In genomic region chr5:24540387-24541143, GRCm38 (mm10) we compare ENCODE assay signal across 9 mouse cellular contexts. TPM values are rescaled to one million over a fixed set of nuclear protein-coding genes. Genes with fewer than 3 reads are reported as not detected.
A peak's percentile ranks its signal among the peaks of the same experiment; 100 is the strongest.
DNase-seq lines count a peak whose midpoint lies in the region; ATAC-seq lines count a peak whose summit lies in the region.
"Had no signal": no experiment of that assay in that cellular context is flagged by ENCODE, and none has a peak within 500 bp of the region (broad histone marks: within the 10 kb centered on the region; RNA-seq: fewer than 3 reads in every experiment).

Asb10 (minus strand) TSS chr5:24540978.

- peak within 1 kb of the TSS; percentile 23 for H3K4me3 ChIP-seq in kidney, embryonic 14.5 days (ENCODE audit: low read length)
- no peak within 1 kb of the TSS for H3K4me3 ChIP-seq in liver, embryonic 16.5 days (ENCODE audit: low read depth, low read length)
- peak within 1 kb of the TSS; percentile 14; the same call in 1 of the 2 replicates for H3K4me3 ChIP-seq in stomach, embryonic 15.5 days (replicated peaks)

- no peaks in the 10 kb centered on the region for H3K9me3 ChIP-seq in kidney, embryonic 14.5 days (ENCODE audit: control insufficient read depth, low read length)
- H3K9me3 ChIP-seq in liver, embryonic 16.5 days (replicated peaks; ENCODE audit: control insufficient read depth, low read length): no peaks in the 10 kb centered on the region
- no peaks in the 10 kb centered on the region for H3K9me3 ChIP-seq in stomach, embryonic 15.5 days

- H3K4me1 ChIP-seq in kidney, embryonic 14.5 days (ENCODE audit: control insufficient read depth, insufficient read depth, low read length): peaks cover 11% of the 10 kb centered on the region
- H3K4me1 ChIP-seq in liver, embryonic 16.5 days (ENCODE audit: control insufficient read depth, low read depth, low read length): no peaks in the 10 kb centered on the region; the same call in 1 of the 2 replicates
- peaks cover 13% of the 10 kb centered on the region for H3K4me1 ChIP-seq in stomach, embryonic 15.5 days

- H3K4me2 ChIP-seq in kidney, embryonic 14.5 days (replicated peaks; ENCODE audit: low read depth, low read length): peak within 1 kb of the TSS; percentile 38
- no peak within 1 kb of the TSS for H3K4me2 ChIP-seq in liver, embryonic 16.5 days (ENCODE audit: low read depth, low read length)
- peak within 1 kb of the TSS; percentile 48 for H3K4me2 ChIP-seq in stomach, embryonic 15.5 days

- 21% methylated on average over 14 of the region's 14 CpGs for WGBS in kidney, embryonic 14.5 days
- WGBS in liver, embryonic 16.5 days (ENCODE audit: insufficient replicate concordance): 9% methylated on average over 14 of the region's 14 CpGs
- WGBS in stomach, embryonic 15.5 days: 17% methylated on average over 14 of the region's 14 CpGs

- ATAC-seq in cerebellum, adult (ENCODE audit: insufficient number of reproducible peaks, low FRiP score, low TSS enrichment): no peak
- ATAC-seq in kidney, embryonic 14.5 days (ENCODE audit: low FRiP score, low TSS enrichment): peak; percentile 74
- peak; percentile 16; the same call in 1 of the 2 replicates for ATAC-seq in liver, embryonic 16.5 days (ENCODE audit: low read depth)
- peak; percentile 69; the same call in 1 of the 2 replicates for ATAC-seq in stomach, embryonic 15.5 days (ENCODE audit: insufficient read depth, low FRiP score, low read depth)

- no peak within 1 kb of the TSS for H3K9ac ChIP-seq in kidney, embryonic 14.5 days (ENCODE audit: low read depth, low read length)
- no peak within 1 kb of the TSS for H3K9ac ChIP-seq in liver, embryonic 16.5 days (ENCODE audit: low read depth, low read length)
- H3K9ac ChIP-seq in stomach, embryonic 15.5 days: no peak within 1 kb of the TSS

- DNase-seq in cerebellum, postnatal 10 days: peak; percentile 53 to 54
- peak; percentile 46 for DNase-seq in NIH3T3 (ENCODE audit: low read depth)
- peak; percentile 87 to 88 for DNase-seq in heart, adult 18-20 months
- DNase-seq in retina, embryonic 14.5 days (ENCODE audit: low spot score): no peak

- H3K27me3 ChIP-seq in kidney, embryonic 14.5 days (ENCODE audit: control insufficient read depth, insufficient read depth, low read length): no peaks in the 10 kb centered on the region
- peaks cover 7% of the 10 kb centered on the region for H3K27me3 ChIP-seq in liver, embryonic 16.5 days (ENCODE audit: control insufficient read depth, insufficient read depth, low read depth, low read length)
- H3K27me3 ChIP-seq in stomach, embryonic 15.5 days (replicated peaks): no peaks in the 10 kb centered on the region

- no peaks in the 10 kb centered on the region for H3K36me3 ChIP-seq in kidney, embryonic 14.5 days (ENCODE audit: control insufficient read depth, insufficient read depth, low read length)
- H3K36me3 ChIP-seq in liver, embryonic 16.5 days (ENCODE audit: control insufficient read depth, insufficient read depth): no peaks in the 10 kb centered on the region
- no peaks in the 10 kb centered on the region for H3K36me3 ChIP-seq in stomach, embryonic 15.5 days

- no peak within 1 kb of the TSS for H3K27ac ChIP-seq in kidney, embryonic 14.5 days (ENCODE audit: low read depth, low read length)
- no peak within 1 kb of the TSS for H3K27ac ChIP-seq in liver, embryonic 16.5 days (ENCODE audit: low read length)
- 0 out of 2 replicates have a peak within 1 kb of the TSS, but pooled peaks have one; percentile 11 for H3K27ac ChIP-seq in stomach, embryonic 15.5 days

RNA-seq across cellular contexts. Expression of gene Asb10, which starts in this region (rescaled TPM):
- 10 to 100 TPM; 83.7 to 90.6 TPM for total RNA-seq in heart, adult 18-20 months (2021)
- polyA plus RNA-seq in kidney, embryonic 14.5 days (2014; fragmentation: Nextera tagmentation; extraction: Ambion mirVana): 0.54 and 0.91 TPM in 2 replicates
- 0.07 TPM in 1 of 2 replicates, not detected in the other for polyA plus RNA-seq in liver, embryonic 16.5 days (2015; fragmentation: Nextera tagmentation; extraction: Ambion mirVana)
- 0.32 and 0.57 TPM in 2 replicates for polyA plus RNA-seq in stomach, embryonic 15.5 days (2015; fragmentation: Nextera tagmentation; extraction: Ambion mirVana)
- polyA plus RNA-seq: C2C12 had no signal

Comparison
In these comparisons a context has a peak if more than half of its experiments do, and no peak if none do; other contexts are left out.
1. Peak in ATAC-seq, H3K4me3 ChIP-seq and H3K4me2 ChIP-seq in kidney, embryonic 14.5 days; RNA of the gene not detected or under 1 TPM.
2. Peak in ATAC-seq in liver, embryonic 16.5 days; RNA of the gene not detected or under 1 TPM.
3. Peak in ATAC-seq, H3K4me3 ChIP-seq, H3K27ac ChIP-seq and H3K4me2 ChIP-seq in stomach, embryonic 15.5 days; RNA of the gene not detected or under 1 TPM.